Mouse (Mus musculus): ENCODE measurements around the gene Clk3. TPM values are rescaled to one million over a fixed set of nuclear protein-coding genes. Genes with fewer than 3 reads are reported as not detected.

The Clk3 gene
- polyA plus RNA-seq, 1 experiment from 2014 or later: 55.8 TPM

- Histone ChIP-seq H3K9ac (no peak overlapping the region), H3K4me3 (replicated peaks; ENCODE audit: low read length) (no peak overlapping the region), H3K4me2 (replicated peaks) (no peak overlapping the region), H3K36me3 (replicated peaks; ENCODE audit: control insufficient read depth, insufficient read depth) (no peaks in the 10 kb centered on the region; the same call in 1 of the 2 replicates), H3K4me1 (replicated peaks; ENCODE audit: control insufficient read depth, insufficient read depth, low read length) (peaks cover 29% of the 10 kb centered on the region), H3K27ac (no peak overlapping the region), H3K27me3 (ENCODE audit: control insufficient read depth, insufficient read depth, low read length) (no peaks in the 10 kb centered on the region), H3K9me3 (ENCODE audit: control insufficient read depth, low read length) (no peaks in the 10 kb centered on the region)
- DNase-seq (ENCODE audit: low spot score): no peak
- 73% methylated on average over 10 of the region's 10 CpGs for WGBS
- ATAC-seq (ENCODE audit: low FRiP score): no peak
These were observed 39.6 kb upstream of the Clk3 start for GRCm38 (mm10) chr9:57805087-57805737.

GRCm38 (mm10) chr9:57803839-57804238 lies 38.2 kb upstream of the Clk3 start:
- no peaks in the 10 kb centered on the region; the same call in 1 of the 2 replicates for H3K36me3 ChIP-seq (replicated peaks; ENCODE audit: control insufficient read depth, insufficient read depth)
- peak overlapping the region; percentile 45 for H3K27ac ChIP-seq
- no peaks in the 10 kb centered on the region for H3K27me3 ChIP-seq (ENCODE audit: control insufficient read depth, insufficient read depth, low read length)
- ATAC-seq (ENCODE audit: low FRiP score) (no peak), DNase-seq (ENCODE audit: low spot score) (no peak)
- no peak overlapping the region for H3K4me3 ChIP-seq (replicated peaks; ENCODE audit: low read length)
- no peak overlapping the region for H3K9ac ChIP-seq
- WGBS: 15% methylated on average over 4 of the region's 4 CpGs
- H3K9me3 ChIP-seq (ENCODE audit: control insufficient read depth, low read length): no peaks in the 10 kb centered on the region
- no peak overlapping the region for H3K4me2 ChIP-seq (replicated peaks)
- H3K4me1 ChIP-seq (replicated peaks; ENCODE audit: control insufficient read depth, insufficient read depth, low read length): peaks cover 23% of the 10 kb centered on the region

GRCm38 (mm10) chr9:57803047-57803446 lies 37.4 kb upstream of the Clk3 start:
- H3K9ac ChIP-seq: no peak overlapping the region
- no peak for ATAC-seq (ENCODE audit: low FRiP score)
- no peak for DNase-seq (ENCODE audit: low spot score)

GRCm38 (mm10) chr9:57800325-57800975 lies 34.8 kb upstream of the Clk3 start:
- DNase-seq (ENCODE audit: low spot score): no peak
- no peak overlapping the region for H3K9ac ChIP-seq
- 94% methylated on average over 9 of the region's 9 CpGs for WGBS
- H3K36me3 ChIP-seq (replicated peaks; ENCODE audit: control insufficient read depth, insufficient read depth): peaks cover 26% of the 10 kb centered on the region
- no peak overlapping the region for H3K4me3 ChIP-seq (replicated peaks; ENCODE audit: low read length)
- H3K9me3 ChIP-seq (ENCODE audit: control insufficient read depth, low read length): no peaks in the 10 kb centered on the region
- no peak for ATAC-seq (ENCODE audit: low FRiP score)
- no peak overlapping the region for H3K4me2 ChIP-seq (replicated peaks)
- no peak overlapping the region for H3K27ac ChIP-seq
- H3K27me3 ChIP-seq (ENCODE audit: control insufficient read depth, insufficient read depth, low read length): no peaks in the 10 kb centered on the region
- peaks cover 20% of the 10 kb centered on the region for H3K4me1 ChIP-seq (replicated peaks; ENCODE audit: control insufficient read depth, insufficient read depth, low read length)

More at GRCm38 (mm10) chr9:57803047-57803446, 37.4 kb upstream of the Clk3 start:
- peaks cover under 1% of the 10 kb centered on the region for H3K36me3 ChIP-seq (replicated peaks; ENCODE audit: control insufficient read depth, insufficient read depth)
- WGBS: 17% methylated on average over 3 of the region's 3 CpGs
- H3K27me3 ChIP-seq (ENCODE audit: control insufficient read depth, insufficient read depth, low read length): no peaks in the 10 kb centered on the region
- no peak overlapping the region for H3K4me3 ChIP-seq (replicated peaks; ENCODE audit: low read length)
- no peaks in the 10 kb centered on the region for H3K9me3 ChIP-seq (ENCODE audit: control insufficient read depth, low read length)
- H3K4me2 ChIP-seq (replicated peaks): no peak overlapping the region
- H3K27ac ChIP-seq: peak overlapping the region; percentile 45
- H3K4me1 ChIP-seq (replicated peaks; ENCODE audit: control insufficient read depth, insufficient read depth, low read length): peaks cover 20% of the 10 kb centered on the region

GRCm38 (mm10) chr9:57798725-57799253 lies 33.1 kb upstream of the Clk3 start:
- Histone ChIP-seq H3K27ac (no peak overlapping the region), H3K4me1 (replicated peaks; ENCODE audit: control insufficient read depth, insufficient read depth, low read length) (peaks cover 16% of the 10 kb centered on the region), H3K9ac (no peak overlapping the region), H3K27me3 (ENCODE audit: control insufficient read depth, insufficient read depth, low read length) (no peaks in the 10 kb centered on the region), H3K4me3 (replicated peaks; ENCODE audit: low read length) (no peak overlapping the region), H3K9me3 (ENCODE audit: control insufficient read depth, low read length) (no peaks in the 10 kb centered on the region), H3K36me3 (replicated peaks; ENCODE audit: control insufficient read depth, insufficient read depth) (peaks cover 42% of the 10 kb centered on the region), H3K4me2 (replicated peaks) (no peak overlapping the region)
- WGBS: 10% methylated on average over 10 of the region's 10 CpGs
- ATAC-seq (ENCODE audit: low FRiP score) (peak; percentile 11; the same call in 1 of the 2 replicates), DNase-seq (ENCODE audit: low spot score) (no peak)

- ATAC-seq (ENCODE audit: low FRiP score): no peak
- Histone ChIP-seq H3K4me3 (replicated peaks; ENCODE audit: low read length) (no peak overlapping the region), H3K9ac (no peak overlapping the region), H3K27ac (no peak overlapping the region), H3K4me2 (replicated peaks) (no peak overlapping the region), H3K9me3 (ENCODE audit: control insufficient read depth, low read length) (no peaks in the 10 kb centered on the region), H3K27me3 (ENCODE audit: control insufficient read depth, insufficient read depth, low read length) (no peaks in the 10 kb centered on the region), H3K4me1 (replicated peaks; ENCODE audit: control insufficient read depth, insufficient read depth, low read length) (0 out of 2 replicates have a peak, but pooled peaks cover 5% of the 10 kb centered on the region), H3K36me3 (replicated peaks; ENCODE audit: control insufficient read depth, insufficient read depth) (peaks cover 55% of the 10 kb centered on the region)
- 94% methylated on average over 8 of the region's 8 CpGs for WGBS
- DNase-seq (ENCODE audit: low spot score): no peak
These were observed 31.8 kb upstream of the Clk3 start for GRCm38 (mm10) chr9:57797456-57797855.

- no peaks in the 10 kb centered on the region for H3K4me1 ChIP-seq (replicated peaks; ENCODE audit: control insufficient read depth, insufficient read depth, low read length)
- H3K27ac ChIP-seq: no peak overlapping the region
- H3K4me3 ChIP-seq (replicated peaks; ENCODE audit: low read length): no peak overlapping the region
- WGBS: 79% methylated on average over 3 of the region's 3 CpGs
- H3K9ac ChIP-seq: no peak overlapping the region
- H3K36me3 ChIP-seq (replicated peaks; ENCODE audit: control insufficient read depth, insufficient read depth): peaks cover 58% of the 10 kb centered on the region
- no peaks in the 10 kb centered on the region for H3K9me3 ChIP-seq (ENCODE audit: control insufficient read depth, low read length)
- ATAC-seq (ENCODE audit: low FRiP score) (no peak), DNase-seq (ENCODE audit: low spot score) (no peak)
- no peak overlapping the region for H3K4me2 ChIP-seq (replicated peaks)
- H3K27me3 ChIP-seq (ENCODE audit: control insufficient read depth, insufficient read depth, low read length): no peaks in the 10 kb centered on the region
These were observed 24.1 kb upstream of the Clk3 start for GRCm38 (mm10) chr9:57789733-57790132.

GRCm38 (mm10) chr9:57782656-57783055 lies 17.0 kb upstream of the Clk3 start:
- no peaks in the 10 kb centered on the region for H3K9me3 ChIP-seq (ENCODE audit: control insufficient read depth, low read length)
- DNase-seq (ENCODE audit: low spot score) (no peak), ATAC-seq (ENCODE audit: low FRiP score) (no peak)
- no peak overlapping the region for H3K27ac ChIP-seq
- WGBS: 94% methylated on average over 3 of the region's 3 CpGs
- H3K4me1 ChIP-seq (replicated peaks; ENCODE audit: control insufficient read depth, insufficient read depth, low read length): no peaks in the 10 kb centered on the region
- no peak overlapping the region for H3K4me2 ChIP-seq (replicated peaks)
- no peaks in the 10 kb centered on the region for H3K36me3 ChIP-seq (replicated peaks; ENCODE audit: control insufficient read depth, insufficient read depth)
- H3K9ac ChIP-seq: no peak overlapping the region
- no peak overlapping the region for H3K4me3 ChIP-seq (replicated peaks; ENCODE audit: low read length)
- no peaks in the 10 kb centered on the region for H3K27me3 ChIP-seq (ENCODE audit: control insufficient read depth, insufficient read depth, low read length)

GRCm38 (mm10) chr9:57775736-57776135 lies 10.1 kb upstream of the Clk3 start:
- DNase-seq (ENCODE audit: low spot score) (no peak), ATAC-seq (ENCODE audit: low FRiP score) (no peak)
- Histone ChIP-seq H3K4me1 (replicated peaks; ENCODE audit: control insufficient read depth, insufficient read depth, low read length) (no peaks in the 10 kb centered on the region), H3K36me3 (replicated peaks; ENCODE audit: control insufficient read depth, insufficient read depth) (no peaks in the 10 kb centered on the region), H3K9ac (no peak overlapping the region), H3K27ac (no peak overlapping the region), H3K9me3 (ENCODE audit: control insufficient read depth, low read length) (no peaks in the 10 kb centered on the region), H3K4me3 (replicated peaks; ENCODE audit: low read length) (no peak overlapping the region), H3K4me2 (replicated peaks) (no peak overlapping the region), H3K27me3 (ENCODE audit: control insufficient read depth, insufficient read depth, low read length) (no peaks in the 10 kb centered on the region)
- WGBS: 56% methylated on average over 4 of the region's 4 CpGs

All from hindbrain, embryonic 14.5 days (tissue).